Mouse (Mus musculus) kidney, adult 2 months (tissue): Measurements from ENCODE around the gene Pcca. TPM values are rescaled to one million over a fixed set of nuclear protein-coding genes. Genes with fewer than 3 reads are reported as not detected.

ENCODE experiments used
- DNase-seq: peaks from one replicate; pipeline ENCODE4 v3.0.0; 2021
- H3K27ac ChIP-seq: fragments of 200-500 bp; 2 replicates; pipeline ENCODE4 v1.5.1; 2012; ENCODE audit warnings: low read depth, low read length, control low read depth, inconsistent platforms; ENCODE audit not compliant: insufficient read depth
- H3K27me3 ChIP-seq: fragments of 200-500 bp; replicated peaks from 2 replicates; pipeline ENCODE4 v1.6.1; 2012; ENCODE audit warnings: mild to moderate bottlenecking, moderate library complexity, low read length, inconsistent platforms; ENCODE audit not compliant: control insufficient read depth, insufficient read depth
- H3K36me3 ChIP-seq: fragments of 200-500 bp; 2 replicates; pipeline ENCODE4 v1.6.1; 2012; ENCODE audit warnings: mild to moderate bottlenecking, moderate library complexity, low read length, inconsistent platforms; ENCODE audit not compliant: control insufficient read depth, insufficient read depth
- H3K4me1 ChIP-seq: fragments of 200-500 bp; 2 replicates; pipeline ENCODE4 v1.6.1; 2011; ENCODE audit warnings: low read length; ENCODE audit not compliant: control insufficient read depth, insufficient read depth
- H3K4me3 ChIP-seq: fragments of 200-500 bp; 2 replicates; pipeline ENCODE4 v1.5.1; 2011; ENCODE audit warnings: mild to moderate bottlenecking, low read depth, low read length, control low read depth; ENCODE audit not compliant: insufficient read depth
- CTCF ChIP-seq: fragments of 200-500 bp; conservative IDR thresholded peaks from 2 replicates; pipeline ENCODE4 v1.5.1; 2011; ENCODE audit warnings: low read depth, mild to moderate bottlenecking, control low read depth, low read length, moderate library complexity, mixed read lengths; ENCODE audit not compliant: insufficient read depth, insufficient read length
- POLR2A ChIP-seq: fragments of 200-500 bp; IDR thresholded peaks from one replicate; pipeline ENCODE4 v1.6.1; 2011; ENCODE audit warnings: low read depth, low read length, control low read depth
- WGBS: fragments of 180-500 bp; shearing (Covaris S2); methylation state at CpG from one replicate; pipeline ENCODE4 v1.1.7; 2018; 5-methylcytosine and 5-hydroxymethylcytosine counted together
- polyA plus RNA-seq: library from polyadenylated mRNA; depleted of rRNA; stranded (reverse); fragments of >200 nt; gene quantifications from 2 replicates; pipeline ENCODE4 v1.2.3, GENCODE M21; 2012

Pcca gene
- polyA plus RNA-seq, 1 experiment: 77.1 TPM

DNA sequence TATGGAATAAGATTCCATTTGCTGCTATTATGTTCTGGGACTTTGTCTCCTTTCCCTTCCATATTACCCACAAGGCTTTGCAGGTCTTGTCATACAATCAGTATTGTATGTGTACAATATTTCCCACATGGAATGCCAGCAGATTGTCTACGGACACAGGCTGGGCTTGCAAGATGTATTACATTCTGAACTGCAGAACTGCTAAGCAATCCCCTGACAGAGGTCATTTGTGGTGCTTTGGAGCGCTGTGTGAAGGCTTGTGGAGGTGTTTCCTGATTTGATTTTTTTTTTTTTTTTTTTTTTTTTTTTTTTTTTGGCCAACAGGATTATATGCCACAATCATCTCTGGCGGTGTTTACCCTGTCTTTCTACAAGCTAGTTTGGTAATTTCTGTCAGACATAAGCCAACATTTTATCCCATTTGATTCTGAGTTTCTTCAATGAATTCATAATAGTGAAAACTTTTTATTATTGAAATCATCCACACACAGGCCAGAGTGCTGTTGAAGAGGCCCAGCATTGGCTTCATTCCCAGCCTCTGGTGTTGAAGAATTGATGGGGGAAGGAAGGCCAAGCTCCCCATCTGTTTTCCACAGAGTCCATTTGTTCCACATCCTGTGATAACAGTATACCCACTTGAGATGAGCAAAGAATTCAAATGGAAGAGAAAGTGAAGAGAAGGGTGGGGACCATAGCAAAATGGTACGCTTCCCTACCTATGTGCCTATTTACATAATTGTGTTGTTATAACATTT is 333.6 kb downstream of the Pcca start:
- H3K4me3 ChIP-seq: no peak overlapping the region
- no peaks in the 10 kb centered on the region for H3K27me3 ChIP-seq
- peaks cover 3% of the 10 kb centered on the region; the same call in 1 of the 2 replicates for H3K4me1 ChIP-seq
- no peaks in the 10 kb centered on the region for H3K36me3 ChIP-seq
- no peak for TF ChIP-seq CTCF
- TF ChIP-seq POLR2A: no peak
- H3K27ac ChIP-seq: no peak overlapping the region
- no peak for DNase-seq
- WGBS: 76% methylated on average over 4 of the region's 4 CpGs

DNA sequence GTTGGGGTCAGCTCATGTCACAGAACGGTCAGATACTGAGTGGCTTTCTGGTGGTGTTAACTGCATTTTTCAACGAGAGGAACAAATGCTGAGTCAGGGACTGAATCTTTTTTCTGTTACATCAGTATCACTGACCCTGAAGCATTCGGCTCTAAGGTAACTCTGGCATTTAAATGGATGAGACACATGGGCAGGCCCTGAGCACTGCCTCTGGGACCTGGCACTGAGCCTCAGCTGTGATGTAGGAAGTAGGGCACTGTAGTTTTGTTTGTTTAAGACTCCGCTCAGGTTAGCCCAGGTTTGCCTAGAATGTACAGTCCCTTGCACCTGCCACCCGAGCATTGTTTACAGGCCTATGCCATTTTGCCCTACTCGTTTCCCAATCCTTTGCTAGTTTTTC is 335.7 kb downstream of the Pcca start:
- no peak overlapping the region for H3K4me3 ChIP-seq
- TF ChIP-seq POLR2A (no peak), CTCF (no peak)
- no peak overlapping the region for H3K27ac ChIP-seq
- peaks cover 3% of the 10 kb centered on the region; the same call in 1 of the 2 replicates for H3K4me1 ChIP-seq
- no peaks in the 10 kb centered on the region for H3K27me3 ChIP-seq
- H3K36me3 ChIP-seq: no peaks in the 10 kb centered on the region
- DNase-seq: no peak
- 77% methylated on average over 6 of the region's 6 CpGs for WGBS

DNA sequence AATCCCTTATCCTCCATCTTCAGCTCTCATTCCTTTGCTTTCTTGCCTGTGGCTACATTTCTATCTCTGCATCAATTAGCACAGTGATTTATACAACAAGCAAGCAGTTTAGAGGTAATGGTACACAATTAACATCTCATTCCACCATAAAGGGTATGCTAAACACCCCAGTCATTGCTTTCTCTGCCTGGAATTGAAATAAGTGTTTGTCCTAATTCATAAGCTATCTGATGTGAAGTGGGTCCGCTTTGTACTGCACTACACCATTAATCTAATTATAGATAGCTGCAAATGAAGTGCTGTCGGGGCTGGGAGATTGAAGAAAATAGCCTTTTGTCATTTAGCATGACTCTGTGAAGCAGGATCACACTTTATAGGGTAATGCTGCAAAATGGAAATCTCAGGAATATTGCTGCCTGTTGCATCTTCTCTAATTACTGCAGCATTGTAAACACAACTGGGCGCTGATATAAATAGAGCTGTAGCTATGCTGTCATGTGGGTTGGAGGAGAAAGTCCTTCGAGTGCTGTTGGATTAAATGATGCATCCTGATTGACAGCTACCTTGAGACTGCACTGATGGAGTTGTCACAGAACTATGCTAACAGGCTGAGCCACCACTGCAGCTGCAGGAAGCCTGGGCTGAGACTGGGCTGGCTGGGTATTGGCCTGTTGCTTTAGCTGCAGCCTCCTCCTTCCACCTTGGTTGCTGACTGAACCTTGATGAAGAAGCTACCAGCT is 337.9 kb downstream of the Pcca start:
- H3K27ac ChIP-seq: no peak overlapping the region
- no peaks in the 10 kb centered on the region for H3K27me3 ChIP-seq
- no peak overlapping the region for H3K4me3 ChIP-seq
- DNase-seq: no peak
- 83% methylated on average over 4 of the region's 4 CpGs for WGBS
- TF ChIP-seq CTCF (no peak), POLR2A (no peak)
- no peaks in the 10 kb centered on the region for H3K36me3 ChIP-seq
- peaks cover 3% of the 10 kb centered on the region; the same call in 1 of the 2 replicates for H3K4me1 ChIP-seq

DNA sequence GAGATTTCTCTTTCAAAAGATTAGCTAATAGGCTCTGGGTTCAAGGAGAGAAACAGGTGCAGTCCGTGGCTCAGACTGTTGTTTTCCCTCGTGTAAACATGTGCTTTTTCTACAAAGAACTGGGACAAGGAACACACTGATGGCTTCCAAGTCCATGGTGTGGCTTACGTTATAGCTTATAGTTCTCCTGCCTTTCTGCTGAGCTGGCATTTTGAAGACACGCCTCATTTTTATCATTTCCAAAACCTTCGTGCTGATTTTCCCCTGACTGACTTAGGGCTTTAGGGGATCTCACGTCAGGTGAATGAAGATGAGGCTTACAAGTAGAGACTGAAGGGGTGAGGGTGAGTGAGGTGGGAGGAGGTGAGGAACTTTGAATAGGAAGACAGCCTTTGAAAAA is 338.5 kb downstream of the Pcca start:
- no peak for DNase-seq

DNA sequence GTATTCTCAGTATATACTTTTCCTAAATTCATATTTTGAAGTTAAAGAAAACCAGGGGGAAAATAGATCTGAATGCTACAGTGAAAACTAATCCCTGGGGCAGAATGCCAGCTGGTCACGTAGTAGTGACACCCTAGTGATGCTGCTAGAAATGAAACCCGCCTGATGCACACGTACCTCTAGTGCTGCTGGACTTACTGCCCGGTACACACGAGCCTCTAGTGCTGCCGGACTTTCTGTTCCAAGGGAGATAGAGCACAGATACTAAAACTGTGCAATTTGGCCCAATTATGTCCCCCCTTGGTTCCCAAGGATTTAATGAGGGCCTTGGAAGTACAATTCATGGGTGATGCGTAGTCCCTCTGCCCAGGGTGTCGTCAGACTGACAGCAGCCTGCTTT is 340.9 kb downstream of the Pcca start:
- Histone ChIP-seq H3K4me3 (no peak overlapping the region), H3K36me3 (no peaks in the 10 kb centered on the region), H3K4me1 (peaks cover 3% of the 10 kb centered on the region; the same call in 1 of the 2 replicates), H3K27me3 (no peaks in the 10 kb centered on the region), H3K27ac (no peak overlapping the region)
- WGBS: 85% methylated on average over 8 of the region's 8 CpGs
- no peak for TF ChIP-seq POLR2A
- no peak for TF ChIP-seq CTCF
- no peak for DNase-seq

More for the DNA sequence above, 338.5 kb downstream of the Pcca start:
- peaks cover 3% of the 10 kb centered on the region; the same call in 1 of the 2 replicates for H3K4me1 ChIP-seq
- no peak overlapping the region for H3K27ac ChIP-seq
- TF ChIP-seq CTCF (no peak), POLR2A (no peak)
- H3K27me3 ChIP-seq: no peaks in the 10 kb centered on the region
- 87% methylated on average over 6 of the region's 6 CpGs for WGBS
- H3K36me3 ChIP-seq: no peaks in the 10 kb centered on the region
- no peak overlapping the region for H3K4me3 ChIP-seq

DNA sequence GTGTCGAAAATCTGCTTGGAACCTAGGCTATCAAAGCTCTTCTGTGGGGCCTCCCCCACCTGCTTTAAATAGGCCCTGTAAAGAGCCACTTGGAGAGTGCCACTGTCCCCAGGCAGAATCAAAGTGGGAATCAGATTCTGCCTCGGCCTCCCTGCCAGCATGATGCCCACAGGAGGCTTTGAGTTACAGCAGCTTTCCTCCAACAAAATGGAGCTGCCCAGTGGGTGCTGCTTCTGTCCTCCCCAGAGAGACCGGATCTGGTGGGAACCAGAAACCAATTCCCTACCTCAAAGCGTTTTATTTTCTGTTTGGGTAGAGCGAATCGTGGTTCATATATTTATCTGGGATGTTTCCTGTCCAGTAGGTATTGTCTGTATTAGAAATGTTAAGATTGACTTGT is 341.5 kb downstream of the Pcca start:
- TF ChIP-seq CTCF (no peak), POLR2A (no peak)
- H3K27me3 ChIP-seq: no peaks in the 10 kb centered on the region
- peaks cover 2% of the 10 kb centered on the region; the same call in 1 of the 2 replicates for H3K4me1 ChIP-seq
- 80% methylated on average over 6 of the region's 6 CpGs for WGBS
- DNase-seq: no peak
- H3K27ac ChIP-seq: no peak overlapping the region
- no peaks in the 10 kb centered on the region for H3K36me3 ChIP-seq
- no peak overlapping the region for H3K4me3 ChIP-seq

DNA sequence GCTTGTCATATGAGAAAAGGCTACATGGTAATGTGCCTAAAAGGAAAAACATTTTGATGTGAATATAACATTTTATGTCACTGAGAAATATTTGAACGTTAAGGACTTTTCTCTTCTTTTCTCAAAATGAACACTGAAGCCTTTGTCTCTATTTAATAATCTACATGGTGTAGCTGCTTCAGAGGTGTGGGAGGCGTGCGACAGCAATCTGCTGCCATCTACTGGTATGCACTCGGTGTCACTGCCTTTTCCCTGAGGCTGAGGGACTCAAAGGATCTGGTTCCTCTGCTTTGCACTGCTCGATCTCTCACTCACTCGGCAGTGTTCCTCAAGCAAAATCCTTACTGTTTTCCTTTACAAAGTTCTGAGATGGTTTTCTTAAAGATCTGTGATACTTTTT is 342.0 kb downstream of the Pcca start:
- 2% methylated on average over 6 of the region's 6 CpGs for WGBS
- peak; percentile 80 for DNase-seq
- TF ChIP-seq POLR2A (no peak), CTCF (peak; percentile 100)

More for the DNA sequence above, 342.0 kb downstream of the Pcca start:
- Histone ChIP-seq H3K36me3 (no peaks in the 10 kb centered on the region), H3K4me3 (no peak overlapping the region), H3K4me1 (no peaks in the 10 kb centered on the region), H3K27me3 (no peaks in the 10 kb centered on the region), H3K27ac (no peak overlapping the region)
